Mouse (Mus musculus): ENCODE measurements around the gene Cdc6.
A peak's percentile ranks its signal among the peaks of the same experiment; 100 is the strongest.

Cdc6 gene

DNA sequence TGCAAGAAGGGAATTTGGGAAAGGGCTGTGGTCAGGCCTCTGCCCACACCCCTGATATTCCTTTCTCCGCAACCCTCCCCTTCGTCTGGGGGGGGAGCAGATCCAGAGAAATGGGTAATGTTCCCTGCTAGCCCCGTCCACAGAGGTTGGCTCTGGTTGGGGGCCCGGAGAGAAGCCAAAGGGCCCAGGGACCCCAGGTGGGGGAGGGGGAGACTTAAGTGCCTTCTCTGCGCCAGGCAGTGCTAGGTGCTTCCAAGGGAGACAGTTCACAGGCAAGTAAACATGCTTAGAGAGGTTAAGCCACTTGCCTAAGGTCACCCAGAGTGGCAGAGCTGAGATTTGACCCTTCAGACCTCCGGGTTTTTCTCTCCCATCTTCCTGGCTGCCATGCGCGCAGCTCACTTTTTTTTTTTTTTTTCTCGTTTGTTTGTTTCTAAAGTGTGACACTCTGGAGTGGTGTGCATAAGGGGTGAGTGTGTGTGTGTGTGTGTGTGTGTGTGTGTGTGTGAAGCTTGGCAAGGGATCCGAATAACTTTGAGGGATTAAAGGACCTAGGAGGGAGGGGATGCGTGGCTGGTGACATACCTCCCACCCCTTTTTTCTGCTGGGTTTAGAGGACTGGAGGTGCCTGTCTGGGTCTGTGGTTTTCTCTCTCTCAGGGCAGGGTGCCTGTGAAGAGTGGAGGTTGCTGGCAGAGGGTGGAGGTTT lies 37.5 kb downstream of the Cdc6 start:
- DNase-seq = no peak

DNA sequence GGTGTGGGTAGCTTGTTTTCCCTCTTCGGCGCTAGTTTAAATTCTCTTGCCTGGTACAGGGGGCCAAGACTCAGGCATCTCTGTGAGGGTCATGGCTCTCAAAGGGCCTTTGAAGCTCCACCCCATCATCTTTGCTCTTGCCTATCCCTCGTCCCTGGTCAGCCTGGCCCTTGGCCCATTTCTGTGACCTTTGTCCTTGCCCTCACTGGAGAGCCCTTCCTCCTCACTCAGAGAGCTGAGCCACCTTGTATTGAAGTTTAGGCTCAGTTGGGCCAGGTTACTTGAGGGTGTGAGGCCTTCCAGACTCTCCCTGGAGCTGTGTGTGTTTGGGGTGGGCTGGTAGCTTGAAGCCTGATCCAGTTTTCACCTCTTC lies 38.0 kb downstream of the Cdc6 start:
- no peak for DNase-seq

DNA sequence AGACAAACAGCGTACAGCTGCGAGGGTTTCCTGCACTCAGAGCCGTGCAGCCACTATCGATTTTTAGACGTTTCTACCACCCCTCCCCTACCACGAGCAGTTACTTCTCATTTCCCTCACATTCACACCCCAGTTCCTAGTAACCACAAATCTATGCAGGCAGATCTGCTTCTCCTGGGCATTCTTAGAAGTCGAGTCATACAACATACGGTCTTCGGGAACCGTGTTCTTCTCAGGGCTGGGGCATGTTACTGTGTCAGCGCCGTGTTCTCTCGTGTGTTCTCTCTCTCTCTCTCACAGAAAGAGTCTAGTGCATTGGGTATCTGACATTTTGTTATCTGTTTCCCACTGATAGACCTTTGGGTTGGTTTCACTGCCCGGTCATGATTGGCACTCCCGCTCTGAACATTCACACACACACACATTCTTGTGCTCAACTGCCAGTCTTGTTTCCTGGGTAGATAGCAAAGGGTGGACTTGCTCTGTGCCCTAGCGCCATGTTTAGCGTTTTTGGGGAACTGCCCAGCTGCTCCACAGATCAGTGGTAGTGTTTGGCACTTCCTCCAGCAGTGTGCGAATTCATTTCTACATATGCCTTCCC lies 40.5 kb downstream of the Cdc6 start:
- DNase-seq = no peak

DNA sequence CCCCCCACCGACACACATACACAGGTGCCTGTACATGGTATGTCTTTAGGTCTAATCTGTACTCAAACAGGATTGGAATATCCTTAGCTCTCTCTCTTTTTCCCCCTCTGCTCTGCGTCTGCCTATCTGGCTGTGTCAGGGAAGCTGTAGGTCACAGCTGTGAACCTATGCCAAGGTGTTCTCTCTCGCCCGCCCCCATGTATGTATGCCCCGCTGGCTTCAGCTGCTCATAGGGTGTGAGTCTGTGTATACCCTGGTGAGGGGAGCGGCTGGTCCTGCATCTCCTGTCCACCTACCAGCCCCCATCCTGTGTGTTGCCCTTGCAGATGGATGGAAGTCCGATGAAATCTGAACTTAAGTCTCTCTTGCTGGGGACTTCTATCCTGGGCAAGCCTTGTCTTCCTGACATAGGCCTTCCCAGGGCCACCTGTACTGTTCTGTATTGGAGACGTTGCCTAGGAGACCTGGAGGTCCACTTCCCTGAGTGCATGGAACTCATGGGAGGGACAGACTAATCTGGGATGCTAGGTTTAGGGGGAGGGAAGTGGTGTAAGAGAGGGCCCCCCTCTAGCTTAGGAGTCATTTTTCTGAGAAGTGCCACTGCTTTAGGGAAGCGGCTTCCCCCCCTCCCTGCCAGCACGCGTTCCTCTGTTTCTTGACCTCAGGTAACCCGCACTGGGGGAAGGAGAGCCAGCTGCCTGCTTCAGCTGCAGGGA lies 41.8 kb downstream of the Cdc6 start:
- no peak for DNase-seq

DNA sequence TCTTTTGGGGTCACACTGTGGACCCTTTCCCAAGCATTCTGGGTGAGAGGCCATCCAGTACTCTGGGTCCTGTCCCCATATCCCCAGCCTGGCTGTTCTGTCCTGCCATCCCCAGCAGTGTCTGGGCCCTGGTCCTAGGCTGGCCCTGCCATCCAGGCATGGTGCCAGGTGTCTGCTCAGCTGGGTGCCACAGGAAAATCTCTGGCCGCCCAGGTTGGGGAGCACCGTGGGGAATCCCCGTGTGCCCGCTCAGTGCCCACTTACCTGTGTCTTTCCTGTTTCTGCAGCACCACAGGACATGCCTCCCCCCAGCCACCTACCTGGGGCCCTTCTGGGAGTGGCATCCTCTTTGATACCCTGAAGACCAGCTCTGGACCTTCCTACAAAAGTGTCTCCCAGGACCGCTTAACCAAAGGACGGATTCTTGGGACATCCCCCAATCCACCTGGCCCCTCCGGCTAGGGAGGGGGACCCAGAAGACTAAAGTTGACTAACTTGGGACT lies 42.4 kb downstream of the Cdc6 start:
- DNase-seq = no peak

DNA sequence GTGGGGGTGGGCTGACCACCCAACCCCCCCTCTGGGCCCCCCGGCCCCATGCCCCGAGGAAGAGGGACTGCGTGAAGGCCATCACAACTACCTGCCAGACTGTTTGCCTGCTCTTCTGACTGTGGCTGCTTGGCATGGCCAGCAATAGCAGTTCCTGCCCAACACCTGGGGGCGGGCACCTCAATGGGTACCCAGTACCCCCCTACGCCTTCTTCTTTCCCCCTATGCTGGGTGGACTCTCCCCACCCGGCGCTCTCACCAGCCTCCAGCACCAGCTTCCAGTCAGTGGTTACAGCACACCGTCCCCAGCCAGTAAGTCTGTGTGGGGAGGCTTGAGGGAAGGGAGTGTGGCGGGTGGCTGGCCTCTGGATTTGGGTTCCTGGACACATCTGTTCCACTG lies 42.9 kb downstream of the Cdc6 start:
- no peak for DNase-seq

DNA sequence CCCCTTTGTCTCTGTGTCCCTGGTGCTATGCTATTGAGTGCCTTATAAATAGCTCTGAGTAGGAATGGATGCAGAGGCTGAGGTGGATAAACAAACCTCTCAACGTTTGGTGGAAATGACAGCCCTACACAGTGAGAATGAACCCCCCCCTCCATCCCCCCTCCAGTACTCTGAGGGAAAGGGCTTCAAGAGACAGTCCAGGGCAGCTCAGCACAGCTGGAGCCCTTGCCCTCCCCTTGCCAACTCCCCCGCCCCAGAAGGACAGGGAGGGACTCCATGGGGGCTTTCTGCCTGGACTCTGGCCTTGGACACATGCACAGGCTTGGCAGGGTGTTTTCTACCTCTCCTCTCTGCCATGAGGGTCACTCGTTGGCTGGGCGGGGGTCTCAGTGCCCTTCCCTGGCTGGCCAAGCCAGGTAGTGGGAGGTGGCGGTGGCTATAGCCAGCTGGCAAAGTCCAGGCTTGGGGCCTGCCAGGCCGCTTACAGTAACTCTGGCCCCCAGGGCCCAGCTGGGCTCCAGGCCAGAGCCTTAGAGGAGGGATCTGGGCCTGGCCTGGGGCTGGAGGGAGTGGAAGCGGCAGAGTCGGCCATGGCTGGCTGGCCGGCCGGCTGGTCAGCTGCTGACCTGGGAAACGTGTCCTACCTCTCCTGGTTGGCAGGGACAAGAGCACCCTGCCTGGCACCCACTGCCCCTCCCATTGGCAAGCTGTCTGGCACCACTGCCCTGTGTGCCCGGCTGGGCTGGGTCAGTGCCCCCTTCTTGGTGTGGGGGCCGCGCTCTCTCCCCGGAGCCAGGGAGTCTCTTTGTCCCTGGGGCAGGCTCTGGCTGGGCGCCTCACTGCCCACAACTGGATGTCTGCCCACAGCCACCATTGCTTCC lies 43.7 kb downstream of the Cdc6 start:
- no peak for DNase-seq

DNA sequence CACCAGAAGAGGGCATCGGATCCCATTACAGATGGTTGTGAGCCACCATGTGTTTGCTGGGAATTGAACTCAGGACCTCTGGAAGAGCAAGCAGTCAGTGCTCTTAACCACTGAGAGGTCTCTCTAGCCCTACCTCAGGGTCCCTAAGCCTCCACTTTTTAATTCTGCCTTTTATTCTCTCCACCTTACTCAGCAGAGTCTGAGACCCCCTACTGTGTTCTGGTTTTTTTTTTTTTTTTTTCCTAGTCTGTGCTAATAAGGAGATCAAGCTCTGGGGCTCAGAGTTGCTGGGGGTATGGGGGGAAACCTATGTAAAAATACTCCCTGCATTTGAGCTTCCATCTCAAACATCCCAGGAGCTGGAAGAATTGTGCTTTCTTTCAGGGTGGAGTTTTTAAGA lies 44.5 kb downstream of the Cdc6 start:
- no peak for DNase-seq

DNA sequence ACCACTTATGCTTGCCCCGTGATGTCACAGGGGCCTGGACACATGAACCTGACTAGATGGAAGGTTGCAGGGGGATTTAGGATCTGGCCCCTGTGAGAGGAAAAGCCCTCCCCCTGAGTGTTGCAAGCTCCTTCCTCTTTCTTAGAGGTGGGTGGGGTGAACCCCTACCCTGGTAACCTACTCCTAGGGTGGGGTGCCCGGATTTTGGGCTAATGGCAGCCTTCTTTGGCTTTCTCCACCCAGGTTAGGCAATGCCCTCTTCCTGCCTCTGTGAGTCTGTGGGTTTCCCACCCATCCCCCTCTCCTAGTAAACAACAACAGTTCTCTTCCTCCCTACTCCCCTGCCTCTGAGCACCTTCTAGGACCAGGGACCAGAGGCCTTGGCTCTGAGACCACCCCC lies 45.1 kb downstream of the Cdc6 start:
- no peak for DNase-seq

DNA sequence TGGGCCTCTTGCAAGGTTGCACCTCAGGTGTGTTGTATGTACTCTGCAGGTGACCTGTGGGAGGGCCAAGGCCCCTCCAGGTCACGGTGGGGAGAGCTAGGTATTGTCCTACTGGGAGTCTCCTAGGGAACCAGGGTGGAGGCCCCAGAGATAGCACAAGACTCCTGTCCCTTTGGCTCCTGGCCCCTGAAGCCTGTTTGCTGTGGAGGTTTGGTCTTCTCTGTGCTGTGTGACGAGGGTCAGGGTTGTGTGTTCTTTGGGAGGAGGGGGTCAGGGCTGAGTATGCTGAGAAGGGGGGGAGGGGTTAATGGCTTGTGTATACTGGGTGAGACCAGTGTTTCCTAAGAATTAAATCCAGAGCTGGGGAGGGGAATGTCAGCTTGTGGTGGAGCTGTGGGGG lies 45.8 kb downstream of the Cdc6 start:
- DNase-seq = no peak

DNA sequence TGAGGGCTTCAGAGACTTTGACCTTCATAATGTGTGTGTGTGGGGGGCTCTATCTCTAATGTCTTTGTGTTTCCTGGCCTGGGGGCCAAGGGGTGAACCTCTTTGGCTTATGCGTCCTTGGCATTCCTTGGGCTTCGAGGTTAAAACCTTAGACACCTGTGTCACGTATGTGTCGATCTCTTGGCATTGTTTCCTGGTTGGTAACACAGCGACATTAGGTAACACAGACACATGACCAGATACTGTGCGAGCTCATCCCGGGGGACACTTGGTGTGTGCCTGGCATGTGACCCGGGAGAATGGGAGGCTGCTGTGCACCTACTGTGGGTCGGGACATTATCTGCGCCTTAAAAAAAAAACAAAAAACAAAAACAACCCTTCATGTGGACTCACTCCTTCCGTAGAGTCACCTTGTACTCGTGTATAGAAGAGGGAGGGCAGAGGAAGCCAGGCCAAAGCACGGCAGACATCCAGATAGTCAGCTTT lies 46.3 kb downstream of the Cdc6 start:
- no peak for DNase-seq

DNA sequence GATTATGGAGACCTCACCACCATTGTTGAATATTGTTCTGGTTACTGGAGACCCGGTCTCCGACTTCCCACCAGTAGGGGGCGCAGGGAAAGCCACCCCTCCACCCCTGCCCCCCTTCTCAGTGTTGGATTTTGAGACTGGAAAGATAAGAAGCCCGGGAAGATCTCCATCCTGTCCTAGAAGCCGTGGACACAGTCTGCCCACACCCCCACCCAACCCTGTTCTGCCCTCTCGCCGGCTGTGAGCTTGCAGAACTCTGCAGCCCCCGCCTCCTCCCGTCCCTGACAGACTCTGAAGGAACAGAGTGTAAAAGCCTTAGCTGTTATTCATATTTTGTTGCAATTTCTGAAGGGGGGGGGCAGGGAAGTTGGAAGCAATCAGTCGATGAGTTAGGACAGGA lies 46.8 kb downstream of the Cdc6 start:
- DNase-seq = peak; percentile 77

DNA sequence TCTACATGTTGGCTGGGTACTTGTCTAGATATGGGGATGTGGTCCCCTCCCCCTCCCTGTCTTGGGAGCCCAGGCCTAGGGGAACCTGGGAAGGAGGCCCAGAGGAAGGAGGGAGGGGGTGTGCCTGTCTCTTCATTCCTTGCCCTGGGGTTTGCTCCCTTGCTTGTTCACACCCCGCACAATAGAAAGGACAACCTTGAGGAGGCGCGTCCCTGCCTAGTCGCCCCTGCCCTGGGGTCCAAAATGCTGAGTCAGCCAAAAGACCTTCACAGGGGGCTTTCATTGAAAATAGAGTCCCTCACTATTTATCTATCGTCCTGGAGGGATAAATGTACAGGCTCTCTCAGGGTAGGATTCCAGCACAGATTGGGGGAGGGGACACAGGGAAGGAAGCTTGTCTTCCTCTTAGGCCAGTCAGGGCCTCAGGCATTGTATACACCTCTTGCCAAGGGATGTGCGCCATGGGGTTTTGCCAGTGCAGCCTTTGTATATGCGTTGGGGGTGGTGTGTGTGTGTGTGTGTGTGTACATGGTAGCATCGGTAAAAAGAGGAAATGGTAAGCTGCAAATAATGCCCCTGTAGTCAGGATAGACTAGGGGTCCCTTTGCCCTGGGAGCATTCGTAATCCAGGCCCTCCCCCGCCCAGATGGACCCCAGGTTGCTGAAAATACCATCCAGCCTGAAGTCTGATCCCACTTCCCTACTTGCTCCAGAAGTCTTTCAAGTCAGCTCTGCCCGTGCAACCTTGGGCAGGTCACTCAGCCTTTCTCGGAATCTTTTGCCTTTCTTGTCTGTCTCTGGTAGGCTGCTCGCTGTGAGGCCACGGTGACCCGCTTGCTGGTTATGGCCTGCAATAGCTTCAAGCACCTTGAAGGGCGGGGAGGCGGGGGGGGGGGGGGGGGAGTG lies 47.5 kb downstream of the Cdc6 start:
- DNase-seq = no peak

DNA sequence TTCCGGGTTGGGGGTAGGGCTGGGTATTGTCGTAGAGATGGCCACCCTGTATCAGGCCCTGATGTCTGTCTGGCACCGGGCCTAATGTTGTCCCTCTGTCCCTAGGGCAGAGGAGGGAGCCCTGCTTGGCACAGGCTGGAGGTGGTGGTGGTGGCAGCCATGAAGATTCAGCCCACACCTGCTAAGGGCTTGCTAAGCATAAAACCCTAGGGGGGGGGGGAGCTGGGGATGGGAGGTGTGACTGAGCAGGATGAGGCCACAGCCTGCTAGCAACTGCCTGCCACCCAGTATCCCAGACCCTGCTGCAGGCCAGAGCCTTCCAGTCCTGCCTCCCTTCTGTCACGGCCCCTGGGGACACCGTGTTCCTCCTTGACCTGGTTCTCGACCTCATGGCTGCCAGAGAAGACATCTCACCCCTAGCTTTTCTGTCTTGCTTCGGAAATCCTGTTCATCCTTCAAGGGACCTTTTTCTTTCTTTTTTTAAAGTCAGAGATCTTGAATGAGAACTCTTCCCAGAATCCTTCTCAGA lies 48.2 kb downstream of the Cdc6 start:
- DNase-seq = no peak

DNA sequence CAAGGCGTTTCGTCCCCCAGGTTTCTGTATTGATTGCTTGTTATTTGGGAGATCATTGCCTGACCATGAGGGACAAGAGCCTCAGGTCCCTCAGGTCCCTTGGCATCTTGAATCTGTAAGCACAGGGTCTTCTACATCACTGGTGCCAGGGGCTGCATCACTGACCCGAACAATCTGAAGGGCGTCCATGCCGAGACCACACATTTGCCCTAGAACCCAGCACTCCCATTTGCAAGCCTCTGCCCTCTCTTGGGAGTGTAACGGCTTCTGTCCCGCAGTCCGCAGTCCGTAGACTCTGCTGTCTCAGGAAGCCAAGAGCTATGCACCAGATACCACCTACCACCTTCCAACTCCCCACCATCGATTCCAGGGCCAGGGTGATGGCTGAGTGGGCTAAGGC lies 48.7 kb downstream of the Cdc6 start:
- DNase-seq = no peak

DNA sequence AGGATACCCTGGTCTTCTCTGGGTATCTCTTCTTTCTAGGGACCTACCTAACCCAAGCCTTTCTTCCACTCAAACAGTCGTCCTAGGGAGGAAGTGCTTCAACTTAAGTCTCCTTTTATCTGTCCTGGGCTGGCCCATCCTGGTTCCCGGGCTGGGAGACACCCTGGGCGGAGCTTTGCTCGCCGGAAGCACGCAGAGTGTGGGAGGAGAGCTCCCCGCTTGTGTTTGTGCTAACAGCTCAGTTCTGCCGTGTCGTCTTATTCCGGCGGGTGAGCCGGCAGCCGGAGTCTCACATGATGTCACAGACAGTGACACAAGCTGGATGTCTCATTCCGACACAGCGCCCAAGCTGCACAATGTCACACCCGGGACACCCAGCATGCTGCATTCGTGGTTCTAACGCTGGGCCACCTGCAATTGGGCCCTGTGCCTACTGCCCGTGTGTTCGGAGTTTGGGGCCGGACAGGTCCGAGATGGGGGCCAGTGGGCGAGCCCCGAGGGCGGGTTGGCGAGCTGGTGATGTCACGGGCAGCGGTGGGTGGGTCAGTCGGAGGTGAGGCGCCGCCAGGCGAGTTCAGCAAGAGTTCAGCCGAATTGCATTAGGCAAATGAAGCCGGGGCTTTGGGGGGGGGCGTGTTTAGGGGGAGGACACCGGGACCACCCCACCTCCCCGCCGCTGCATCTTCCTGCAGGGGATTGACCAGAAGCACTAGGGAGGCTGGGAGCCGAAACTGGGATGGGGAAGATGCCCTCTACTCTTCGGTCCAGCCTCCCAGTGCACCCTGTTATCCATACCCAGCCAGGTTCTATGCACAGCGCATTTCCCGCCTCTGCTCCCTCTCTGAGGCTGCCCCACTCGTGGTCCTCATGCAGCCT lies 52.1 kb downstream of the Cdc6 start:
- DNase-seq = peak; percentile 66

DNA sequence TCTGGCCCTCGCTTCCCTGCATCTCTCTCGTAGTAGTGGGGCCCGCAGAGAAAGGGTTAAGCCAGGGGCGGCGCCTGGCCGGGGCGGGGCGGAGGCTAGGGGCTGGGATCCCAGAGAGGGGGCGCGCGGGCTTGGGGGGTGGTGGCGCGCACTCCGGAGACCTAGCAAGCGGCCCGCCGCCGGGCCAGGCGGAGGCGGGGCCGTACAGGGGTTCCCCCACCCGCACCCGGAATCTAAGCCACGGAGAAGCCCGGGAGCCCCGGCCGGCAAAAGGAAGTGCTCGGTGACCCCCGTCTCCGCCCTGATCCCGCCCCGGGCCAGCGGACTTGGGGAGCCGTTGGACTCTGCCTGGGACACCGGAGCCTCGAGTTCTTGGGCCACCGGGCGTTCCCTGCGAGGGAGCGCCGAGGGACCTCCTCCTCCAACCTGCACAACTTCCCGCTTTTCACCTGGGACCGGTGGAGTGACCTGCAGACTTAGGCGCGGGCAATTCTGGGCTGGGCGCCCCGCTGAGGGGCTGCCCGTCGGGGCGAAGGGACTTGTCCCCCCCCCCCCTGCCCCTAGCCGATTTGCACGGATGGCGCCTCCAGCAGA lies 52.8 kb downstream of the Cdc6 start:
- DNase-seq = no peak

DNA sequence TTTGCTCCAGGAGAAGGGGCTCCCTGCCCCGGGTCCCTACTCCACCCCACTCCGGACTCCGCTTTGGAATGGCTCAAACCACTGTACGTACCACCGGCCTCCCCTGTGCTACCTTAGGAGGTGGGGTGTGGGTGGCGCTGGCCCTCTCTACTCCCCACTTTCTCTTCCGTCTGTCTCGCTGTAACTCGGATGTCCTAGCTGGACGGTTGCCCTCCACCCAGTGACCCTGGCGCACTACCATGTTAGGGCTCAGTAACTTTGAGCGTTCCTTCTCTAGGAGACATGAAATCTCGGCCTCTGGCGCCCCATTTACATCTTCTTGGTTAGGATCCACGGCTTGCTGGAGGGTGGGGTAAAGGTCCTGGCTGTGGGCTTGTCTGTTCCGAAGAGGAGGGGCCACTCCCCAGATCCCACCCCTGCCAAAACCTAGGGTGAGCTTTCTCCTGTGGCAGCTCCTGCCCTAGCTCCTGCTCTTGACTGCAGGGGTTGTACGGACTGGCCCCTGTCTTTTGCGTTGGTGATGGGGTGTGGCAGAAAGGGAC lies 53.5 kb downstream of the Cdc6 start:
- no peak for DNase-seq

DNA sequence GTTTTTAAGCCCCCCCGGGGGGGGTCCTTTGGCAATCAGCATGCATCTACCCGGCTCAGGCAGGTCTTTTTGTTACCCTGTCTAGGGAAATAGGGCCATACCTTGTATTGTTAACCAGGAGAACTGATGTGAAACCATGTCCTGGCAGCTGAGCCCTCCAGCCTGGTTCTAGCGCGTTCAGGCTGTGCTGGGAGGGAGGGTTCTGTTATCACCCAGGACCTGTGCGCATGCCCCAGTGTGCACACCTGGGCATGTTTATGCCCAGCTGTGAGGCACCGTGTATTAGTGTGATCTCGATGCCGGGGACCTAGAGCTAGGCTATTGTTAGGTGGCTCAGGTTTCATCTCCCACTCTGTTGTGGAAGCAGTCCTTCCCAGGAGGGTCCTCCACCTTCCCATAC lies 54.2 kb downstream of the Cdc6 start:
- DNase-seq = no peak
